Mouse (Mus musculus): Measurements from ENCODE around the gene S100a6. TPM values are rescaled to one million over a fixed set of nuclear protein-coding genes. Genes with fewer than 3 reads are reported as not detected.
A peak's percentile ranks its signal among the peaks of the same experiment; 100 is the strongest.

Gene S100a6
- 11.4 and 11.6 TPM in 2 replicates for polyA plus RNA-seq (2016; fragmentation: Nextera tagmentation; extraction: Ambion mirVana)

GRCm38 (mm10) chr3:90612728-90613291 is at the start of gene S100a6:
Gene S100a6, plus strand, starts transcription at chr3:90612882.
- Histone ChIP-seq H3K27me3 (ENCODE audit: low read depth, poor library complexity, severe bottlenecking) (peaks cover 10% of the 10 kb centered on the region), H3K4me3 (peak within 1 kb of the TSS; percentile 51), H3K9me3 (replicated peaks) (no peaks in the 10 kb centered on the region), H3K4me1 (peaks cover 20% of the 10 kb centered on the region), H3K36me3 (no peaks in the 10 kb centered on the region), H3K27ac (peak within 1 kb of the TSS; percentile 68)
- WGBS = 1% methylated on average over 23 of the region's 23 CpGs
- peak; percentile 76 for DNase-seq (ENCODE audit: low spot score)

DNA sequence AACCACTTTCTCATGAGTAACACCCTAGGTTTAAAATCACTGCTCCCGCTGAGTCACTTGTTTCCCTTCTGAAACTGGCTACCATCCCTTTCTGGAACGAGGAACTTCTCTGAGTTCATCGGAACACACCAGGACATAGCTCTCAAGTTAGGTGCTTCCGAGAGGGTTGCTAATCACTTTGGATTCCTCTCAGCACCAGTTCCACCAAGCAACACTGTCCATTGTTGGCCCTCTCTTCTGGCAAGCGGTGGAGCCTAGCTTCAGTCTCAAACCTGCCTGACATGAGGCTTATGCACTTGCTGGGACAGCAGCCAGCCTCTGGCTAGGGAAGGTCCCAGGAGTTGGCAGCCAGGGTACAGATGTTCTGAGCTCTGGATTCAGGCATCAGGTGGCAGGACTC is 38.0 kb upstream of the S100a6 start:
- H3K4me3 ChIP-seq = no peak overlapping the region
- H3K27ac ChIP-seq = no peak overlapping the region
- DNase-seq (ENCODE audit: low spot score) = no peak
- H3K27me3 ChIP-seq (ENCODE audit: low read depth, poor library complexity, severe bottlenecking) = no peaks in the 10 kb centered on the region
- no peaks in the 10 kb centered on the region for H3K36me3 ChIP-seq
- 86% methylated on average over 5 of the region's 5 CpGs for WGBS
- H3K4me1 ChIP-seq = no peaks in the 10 kb centered on the region
- H3K9me3 ChIP-seq (replicated peaks) = no peaks in the 10 kb centered on the region

DNA sequence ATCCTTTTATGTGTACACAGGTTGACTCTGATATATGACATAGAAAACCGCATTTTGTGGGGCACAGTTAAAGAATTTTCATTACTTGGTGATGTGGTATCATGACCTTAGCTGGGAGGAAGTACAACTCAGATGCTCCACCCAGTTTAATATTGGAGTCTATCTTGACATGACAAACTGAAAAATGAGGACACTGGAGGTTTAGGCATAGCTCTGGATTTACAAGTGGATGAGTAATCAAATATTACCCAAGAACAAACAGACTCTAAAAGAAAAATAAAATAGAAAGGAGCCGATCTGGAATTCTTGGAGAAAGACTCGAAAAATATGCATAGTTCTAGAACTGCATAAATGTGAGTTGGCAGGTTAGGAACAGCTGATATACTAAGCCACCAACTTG is 37.4 kb upstream of the S100a6 start:
- no peaks in the 10 kb centered on the region for H3K4me1 ChIP-seq
- H3K9me3 ChIP-seq (replicated peaks) = no peaks in the 10 kb centered on the region
- H3K27ac ChIP-seq = no peak overlapping the region
- DNase-seq (ENCODE audit: low spot score) = no peak
- no peaks in the 10 kb centered on the region for H3K27me3 ChIP-seq (ENCODE audit: low read depth, poor library complexity, severe bottlenecking)
- H3K36me3 ChIP-seq = no peaks in the 10 kb centered on the region
- 89% methylated on average over 3 of the region's 3 CpGs for WGBS
- H3K4me3 ChIP-seq = no peak overlapping the region

GRCm38 (mm10) chr3:90576351-90577001 is 36.2 kb upstream of the S100a6 start:
- DNase-seq (ENCODE audit: low spot score) = no peak

GRCm38 (mm10) chr3:90579433-90579832 is 33.2 kb upstream of the S100a6 start:
- H3K4me1 ChIP-seq = no peaks in the 10 kb centered on the region
- 80% methylated on average over 7 of the region's 7 CpGs for WGBS
- no peaks in the 10 kb centered on the region for H3K36me3 ChIP-seq
- no peaks in the 10 kb centered on the region for H3K9me3 ChIP-seq (replicated peaks)
- no peak for DNase-seq (ENCODE audit: low spot score)
- no peak overlapping the region for H3K4me3 ChIP-seq
- H3K27me3 ChIP-seq (ENCODE audit: low read depth, poor library complexity, severe bottlenecking) = no peaks in the 10 kb centered on the region
- no peak overlapping the region for H3K27ac ChIP-seq

More at GRCm38 (mm10) chr3:90576351-90577001, 36.2 kb upstream of the S100a6 start:
- WGBS = 74% methylated on average over 10 of the region's 10 CpGs
- no peaks in the 10 kb centered on the region for H3K27me3 ChIP-seq (ENCODE audit: low read depth, poor library complexity, severe bottlenecking)
- no peaks in the 10 kb centered on the region for H3K4me1 ChIP-seq
- no peaks in the 10 kb centered on the region for H3K9me3 ChIP-seq (replicated peaks)
- H3K36me3 ChIP-seq = no peaks in the 10 kb centered on the region
- no peak overlapping the region for H3K4me3 ChIP-seq
- no peak overlapping the region for H3K27ac ChIP-seq

GRCm38 (mm10) chr3:90581141-90581540 is 31.5 kb upstream of the S100a6 start:
- H3K36me3 ChIP-seq = no peaks in the 10 kb centered on the region
- no peaks in the 10 kb centered on the region for H3K27me3 ChIP-seq (ENCODE audit: low read depth, poor library complexity, severe bottlenecking)
- no peak for DNase-seq (ENCODE audit: low spot score)
- no peaks in the 10 kb centered on the region for H3K9me3 ChIP-seq (replicated peaks)
- no peak overlapping the region for H3K4me3 ChIP-seq
- H3K4me1 ChIP-seq = no peaks in the 10 kb centered on the region
- 88% methylated on average over 5 of the region's 5 CpGs for WGBS
- H3K27ac ChIP-seq = no peak overlapping the region

GRCm38 (mm10) chr3:90582156-90582555 is 30.5 kb upstream of the S100a6 start:
- WGBS = 98% methylated on average over 1 of the region's 1 CpGs
- Histone ChIP-seq H3K27ac (no peak overlapping the region), H3K4me3 (no peak overlapping the region), H3K36me3 (no peaks in the 10 kb centered on the region), H3K4me1 (no peaks in the 10 kb centered on the region), H3K27me3 (ENCODE audit: low read depth, poor library complexity, severe bottlenecking) (no peaks in the 10 kb centered on the region), H3K9me3 (replicated peaks) (no peaks in the 10 kb centered on the region)
- no peak for DNase-seq (ENCODE audit: low spot score)

- H3K36me3 ChIP-seq = no peaks in the 10 kb centered on the region
- no peak overlapping the region for H3K4me3 ChIP-seq
- H3K9me3 ChIP-seq (replicated peaks) = no peaks in the 10 kb centered on the region
- no peak for DNase-seq (ENCODE audit: low spot score)
- no peak overlapping the region for H3K27ac ChIP-seq
- no peaks in the 10 kb centered on the region for H3K4me1 ChIP-seq
- 75% methylated on average over 4 of the region's 4 CpGs for WGBS
- H3K27me3 ChIP-seq (ENCODE audit: low read depth, poor library complexity, severe bottlenecking) = no peaks in the 10 kb centered on the region
These were observed 30.1 kb upstream of the S100a6 start for GRCm38 (mm10) chr3:90582556-90582955.

DNA sequence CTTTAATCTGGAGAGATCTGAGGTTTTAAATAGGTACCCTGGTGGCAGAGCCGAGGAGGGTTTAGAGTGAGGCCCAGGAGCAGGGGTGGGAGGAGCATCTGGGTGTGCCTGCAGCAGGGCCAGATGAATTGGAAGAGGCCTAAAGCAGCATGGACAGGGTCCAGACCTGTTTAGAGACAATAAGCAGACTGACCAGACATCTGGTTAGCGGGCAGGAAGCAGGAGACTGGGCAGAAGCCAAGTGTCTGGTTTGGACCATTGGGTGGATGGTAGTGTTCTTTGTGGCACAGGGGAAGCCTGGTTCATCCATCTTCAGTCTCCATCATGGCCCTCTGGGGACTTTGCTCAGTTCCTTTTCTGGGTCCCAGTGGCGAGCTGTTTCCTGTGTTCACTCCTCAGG is 28.8 kb upstream of the S100a6 start:
- H3K27me3 ChIP-seq (ENCODE audit: low read depth, poor library complexity, severe bottlenecking) = no peaks in the 10 kb centered on the region
- no peak overlapping the region; the same call in 1 of the 2 replicates for H3K27ac ChIP-seq
- no peak overlapping the region for H3K4me3 ChIP-seq
- WGBS = 52% methylated on average over 3 of the region's 3 CpGs
- no peaks in the 10 kb centered on the region for H3K9me3 ChIP-seq (replicated peaks)
- DNase-seq (ENCODE audit: low spot score) = no peak
- no peaks in the 10 kb centered on the region for H3K4me1 ChIP-seq
- no peaks in the 10 kb centered on the region for H3K36me3 ChIP-seq

- 30% methylated on average over 5 of the region's 5 CpGs for WGBS
- H3K36me3 ChIP-seq = no peaks in the 10 kb centered on the region
- DNase-seq (ENCODE audit: low spot score) = peak; percentile 76
- H3K27me3 ChIP-seq (ENCODE audit: low read depth, poor library complexity, severe bottlenecking) = no peaks in the 10 kb centered on the region
- H3K4me3 ChIP-seq = no peak overlapping the region
- H3K4me1 ChIP-seq = no peaks in the 10 kb centered on the region
- H3K9me3 ChIP-seq (replicated peaks) = no peaks in the 10 kb centered on the region
- H3K27ac ChIP-seq = no peak overlapping the region
These were observed 27.1 kb upstream of the S100a6 start for GRCm38 (mm10) chr3:90585595-90585994.

GRCm38 (mm10) chr3:90586016-90586643 is 26.6 kb upstream of the S100a6 start:
- no peak for DNase-seq (ENCODE audit: low spot score)
- no peaks in the 10 kb centered on the region for H3K4me1 ChIP-seq
- no peak overlapping the region for H3K4me3 ChIP-seq
- no peaks in the 10 kb centered on the region for H3K27me3 ChIP-seq (ENCODE audit: low read depth, poor library complexity, severe bottlenecking)
- no peaks in the 10 kb centered on the region for H3K9me3 ChIP-seq (replicated peaks)
- H3K27ac ChIP-seq = 0 out of 2 replicates have a peak overlapping the region, but pooled peaks have one; percentile 5
- 87% methylated on average over 15 of the region's 15 CpGs for WGBS
- no peaks in the 10 kb centered on the region for H3K36me3 ChIP-seq

DNA sequence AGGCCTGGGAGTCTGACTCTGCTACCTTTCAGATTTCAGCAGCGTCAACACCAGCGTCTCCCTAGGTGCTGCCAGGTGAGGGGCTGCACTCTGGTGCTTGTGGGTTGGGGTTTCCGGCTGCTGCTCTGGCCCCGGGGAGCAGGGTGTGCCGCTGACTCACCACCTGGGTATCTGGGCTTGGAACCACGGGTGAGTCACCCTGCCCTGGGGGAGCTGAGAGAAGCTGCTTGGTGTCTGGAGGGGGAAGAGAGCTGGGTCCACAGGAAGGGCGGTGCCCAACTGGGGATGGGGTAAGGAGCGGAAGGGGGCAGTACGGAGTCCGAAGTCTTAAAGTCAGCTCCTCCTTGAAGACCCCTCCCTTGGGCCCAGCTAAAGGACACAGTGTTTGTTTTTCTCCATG is 25.8 kb upstream of the S100a6 start:
- H3K27me3 ChIP-seq (ENCODE audit: low read depth, poor library complexity, severe bottlenecking) = no peaks in the 10 kb centered on the region
- H3K27ac ChIP-seq = 0 out of 2 replicates have a peak overlapping the region, but pooled peaks have one; percentile 36
- DNase-seq (ENCODE audit: low spot score) = no peak
- 72% methylated on average over 10 of the region's 10 CpGs for WGBS
- no peaks in the 10 kb centered on the region for H3K9me3 ChIP-seq (replicated peaks)
- H3K36me3 ChIP-seq = no peaks in the 10 kb centered on the region
- no peaks in the 10 kb centered on the region for H3K4me1 ChIP-seq
- H3K4me3 ChIP-seq = no peak overlapping the region

GRCm38 (mm10) chr3:90587361-90588101 is 25.2 kb upstream of the S100a6 start:
- Histone ChIP-seq H3K27me3 (ENCODE audit: low read depth, poor library complexity, severe bottlenecking) (no peaks in the 10 kb centered on the region), H3K9me3 (replicated peaks) (no peaks in the 10 kb centered on the region), H3K27ac (0 out of 2 replicates have a peak overlapping the region, but pooled peaks have one; percentile 36), H3K36me3 (no peaks in the 10 kb centered on the region), H3K4me3 (no peak overlapping the region), H3K4me1 (no peaks in the 10 kb centered on the region)
- no peak for DNase-seq (ENCODE audit: low spot score)
- WGBS = 89% methylated on average over 14 of the region's 14 CpGs

Measured in limb, embryonic 10.5 days (tissue).